Mouse (Mus musculus): ENCODE measurements at regions not wholly inside any gene's neighbourhood (a gene's known extent, or its start where the extent isn't known, plus 50 kb on each side); places are given as distances from the start of the nearest gene placed in this dataset.

DNA sequence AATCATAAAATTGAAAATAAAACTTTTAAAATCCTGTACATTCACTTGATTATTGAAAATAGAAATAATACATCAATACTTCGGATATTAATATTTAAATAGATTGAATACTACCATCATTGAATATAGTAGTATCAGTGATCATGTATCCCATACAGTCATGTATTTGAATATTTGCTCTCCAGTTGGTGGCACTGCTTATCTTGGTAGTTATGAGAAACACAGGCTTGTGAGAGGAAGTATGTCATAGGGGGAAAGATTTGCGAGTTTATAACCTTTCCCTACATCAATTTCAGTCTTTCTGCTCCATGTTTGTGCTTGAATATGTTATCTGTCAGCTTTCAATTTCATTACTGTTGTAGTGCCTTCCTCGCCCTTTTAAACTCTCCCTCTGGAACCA, 828.6 kb downstream of the Stpg2 start:
- Histone ChIP-seq H3K27ac (ENCODE audit: insufficient read depth, low read depth) (no peak overlapping the region), H3K4me3 (replicated peaks in 1 of 3; ENCODE audit: low read depth in 2 of 3, low read length in 2 of 3, poor library complexity in 1 of 3) (no peak overlapping the region), H3K9ac (ENCODE audit: insufficient read depth, low read depth) (no peak overlapping the region), H3K9me3 (replicated peaks; ENCODE audit: low read length) (no peaks in the 10 kb centered on the region), H3K27me3 (replicated peaks) (no peaks in the 10 kb centered on the region), H3K79me2 (replicated peaks; ENCODE audit: control insufficient read depth, extremely low read depth, insufficient read depth, poor library complexity, severe bottlenecking) (no peaks in the 10 kb centered on the region), H3K4me2 (ENCODE audit: insufficient read depth, low read depth, poor library complexity, severe bottlenecking) (no peak overlapping the region), H3K4me1 (ENCODE audit: control insufficient read depth in 1 of 2, insufficient read depth in 2 of 2) (peaks cover 2 to 7% of the 10 kb centered on the region in 2 experiments; a peak in 2 of 4 replicates), H3K36me3 (replicated peaks in 1 of 2; ENCODE audit: control insufficient read depth in 1 of 2, insufficient read depth in 1 of 2, low read length in 1 of 2) (no peaks in the 10 kb centered on the region)
- TF ChIP-seq MAFK (IDR thresholded peaks at IDR 0.05; ENCODE audit: insufficient replicate concordance, low read length) (no peak), ZC3H11A (IDR thresholded peaks at IDR 0.05; ENCODE audit: low read depth, low read length) (peak; percentile 23; the same call in 1 of the 2 replicates), ETS1 (conservative IDR thresholded peaks at IDR 0.05; ENCODE audit: low read depth, low read length) (no peak), CHD1 (IDR thresholded peaks at IDR 0.05; ENCODE audit: low read depth, low read length) (no peak), POLR2A (IDR thresholded peaks at IDR 0.05; ENCODE audit: low read depth, low read length) (no peak), USF2 (conservative IDR thresholded peaks at IDR 0.05; ENCODE audit: low read depth, low read length) (no peak), UBTF (IDR thresholded peaks at IDR 0.05; ENCODE audit: low read depth, low read length) (no peak), SMC3 (IDR thresholded peaks at IDR 0.05; ENCODE audit: low read depth, low read length) (peak; percentile 58), NELFE (IDR thresholded peaks at IDR 0.05; ENCODE audit: low read depth, low read length) (no peak), ZKSCAN1 (IDR thresholded peaks at IDR 0.05; ENCODE audit: borderline replicate concordance, low read depth, low read length) (no peak), MAX (IDR thresholded peaks at IDR 0.05; ENCODE audit: low read length) (no peak), HCFC1 (IDR thresholded peaks at IDR 0.05; ENCODE audit: low read depth, low read length) (no peak), MYC (IDR thresholded peaks at IDR 0.05; ENCODE audit: low read depth, low read length) (no peak), JUND (conservative IDR thresholded peaks at IDR 0.05; ENCODE audit: low read depth, low read length) (no peak), GABPA (IDR thresholded peaks at IDR 0.05; ENCODE audit: insufficient replicate concordance, low read depth, low read length) (no peak), USF1 (IDR thresholded peaks at IDR 0.05; ENCODE audit: low read depth, low read length) (no peak), PAX5 (IDR thresholded peaks at IDR 0.05; ENCODE audit: low read length) (no peak), JUN (IDR thresholded peaks at IDR 0.05; ENCODE audit: insufficient read depth, low read depth, low read length) (no peak), CHD2 (IDR thresholded peaks at IDR 0.05; ENCODE audit: low read length) (no peak), ZNF384 (IDR thresholded peaks at IDR 0.05; ENCODE audit: low read depth, low read length) (no peak), CTCF (conservative IDR thresholded peaks at IDR 0.05 in 1 of 2, IDR thresholded peaks at IDR 0.05 in 1 of 2; ENCODE audit: low read depth in 2 of 2, low read length in 2 of 2) (peak in 1 of 2 experiments; percentile 56; a peak in 2 of 4 replicates), SIN3A (IDR thresholded peaks at IDR 0.05; ENCODE audit: low read length) (no peak), MXI1 (IDR thresholded peaks at IDR 0.05; ENCODE audit: low read depth, low read length) (no peak), BHLHE40 (IDR thresholded peaks at IDR 0.05; ENCODE audit: low read depth, low read length) (no peak), EP300 (IDR thresholded peaks at IDR 0.05; ENCODE audit: low read length) (no peak), NRF1 (IDR thresholded peaks at IDR 0.05; ENCODE audit: low read depth, low read length) (no peak), KAT2A (IDR thresholded peaks at IDR 0.05; ENCODE audit: insufficient replicate concordance, low read length) (no peak), ZMIZ1 (IDR thresholded peaks at IDR 0.05; ENCODE audit: low read depth, low read length) (no peak), RAD21 (IDR thresholded peaks at IDR 0.05; ENCODE audit: low read depth, low read length) (peak; percentile 73), RCOR1 (conservative IDR thresholded peaks at IDR 0.05; ENCODE audit: low read depth, low read length) (no peak), TBP (conservative IDR thresholded peaks at IDR 0.05; ENCODE audit: low read depth, low read length) (no peak), POLR2AphosphoS2 (IDR thresholded peaks at IDR 0.05; ENCODE audit: low read depth, low read length) (no peak)
- dilution Hi-C loops (cut with MboI; ENCODE audit: extremely low pct_ligation_motif_present, extremely low pct_unique_long_range_greater_than_20kb, low sequenced_read_pairs) (no loop called here), in situ Hi-C loops (cut with MboI; ENCODE audit: low pct_ligation_motif_present, low pct_unique_long_range_greater_than_20kb, low sequenced_read_pairs) (no loop called here)
- DNase-seq (ENCODE audit: extremely low read depth), result no peak

All from CH12.LX (cell line).